Mouse (Mus musculus) G1E (cell line): ENCODE data around the gene Gm45837.

Source experiments
- CTCF ChIP-seq: IDR thresholded peaks from 2 replicates; pipeline ENCODE4 v1.5.1; 2012; ENCODE audit warnings: low read depth, low read length, inconsistent platforms, mixed read lengths
- GATA1 ChIP-seq: IDR thresholded peaks from 2 replicates; pipeline ENCODE4 v1.6.1; 2012; ENCODE audit warnings: borderline replicate concordance, low read length, inconsistent platforms, mixed read lengths
- GATA2 ChIP-seq: IDR thresholded peaks from 2 replicates; pipeline ENCODE4 v1.6.1; 2012; ENCODE audit warnings: low read depth, low read length, inconsistent platforms, borderline replicate concordance

DNA sequence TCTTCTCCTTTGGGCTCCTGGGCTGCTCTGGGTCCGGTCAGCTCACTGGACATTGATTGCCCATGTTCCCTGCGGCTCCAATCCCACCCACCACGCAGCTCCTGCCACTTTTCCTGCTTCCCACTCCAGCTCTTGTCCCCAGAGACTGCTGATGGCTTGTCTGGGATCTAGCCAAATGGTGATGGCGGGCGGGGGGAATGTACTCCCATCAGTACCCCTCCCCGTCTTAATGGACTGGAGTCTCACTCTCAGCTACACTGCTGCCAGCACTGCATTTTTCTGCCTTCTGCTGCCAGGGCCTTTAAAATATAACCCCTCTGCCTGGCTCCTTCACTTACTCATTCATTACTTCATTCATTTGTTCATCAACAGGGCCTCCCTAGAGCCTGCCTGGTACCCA lies 13.3 kb downstream of the Gm45837 start:
- no peak for TF ChIP-seq CTCF
- no peak for TF ChIP-seq GATA1
- TF ChIP-seq GATA2: no peak
